Mouse (Mus musculus): ENCODE results near the gene Srrm4. TPM values are rescaled to one million over a fixed set of nuclear protein-coding genes. Genes with fewer than 3 reads are reported as not detected.

The Srrm4 gene
- total RNA-seq, 1 experiment, result 0.22 TPM

GRCm38 (mm10) chr5:116420759-116421225 is 170.8 kb downstream of the Srrm4 start:
- Histone ChIP-seq H3K9ac (ENCODE audit: insufficient read depth, low read depth, low read length, poor library complexity, severe bottlenecking) (peak overlapping the region; percentile 37; the same call in 1 of the 2 replicates), H3K4me1 (ENCODE audit: control insufficient read depth in 2 of 2, insufficient read depth in 2 of 2, low read length in 2 of 2, poor library complexity in 1 of 2) (peaks cover 14 to 31% of the 10 kb centered on the region in 2 experiments), H3K4me3 (ENCODE audit: insufficient read depth in 1 of 2, low read depth in 1 of 2, low read length in 2 of 2, poor library complexity in 1 of 2, severe bottlenecking in 1 of 2) (peak overlapping the region; percentile 29 to 46), H3K9me3 (ENCODE audit: control insufficient read depth, insufficient read depth, low read depth, low read length) (no peaks in the 10 kb centered on the region), H3K36me3 (ENCODE audit: control insufficient read depth, insufficient read depth, low read length, poor library complexity, severe bottlenecking) (no peaks in the 10 kb centered on the region), H3K27ac (ENCODE audit: insufficient read depth, low read depth, low read length, poor library complexity, severe bottlenecking) (0 out of 2 replicates have a peak overlapping the region, but pooled peaks have one; percentile 34)
- DNase-seq (ENCODE audit: low read depth, low spot score), result no peak
- in situ Hi-C loops (cut with MboI; ENCODE audit: low sequenced_read_pairs in 2 of 2, unreplicated experiment in 2 of 2), result no loop called here
- TF ChIP-seq ZNF384 (IDR thresholded peaks at IDR 0.05; ENCODE audit: low read depth, low read length) (no peak), ZC3H11A (IDR thresholded peaks at IDR 0.05; ENCODE audit: borderline replicate concordance, low read depth, low read length) (no peak), CHD2 (IDR thresholded peaks at IDR 0.05; ENCODE audit: low read depth, low read length) (no peak), HCFC1 (IDR thresholded peaks at IDR 0.05; ENCODE audit: borderline replicate concordance, insufficient read depth, low read length) (no peak), MAFK (IDR thresholded peaks at IDR 0.05; ENCODE audit: insufficient read depth, low read depth, low read length) (peak; percentile 39; the same call in 1 of the 2 replicates)

GRCm38 (mm10) chr5:116420213-116420612 is 171.4 kb downstream of the Srrm4 start:
- H3K27ac ChIP-seq (ENCODE audit: insufficient read depth, low read depth, low read length, poor library complexity, severe bottlenecking), result no peak overlapping the region
- H3K4me3 ChIP-seq (ENCODE audit: insufficient read depth in 1 of 2, low read depth in 1 of 2, low read length in 2 of 2, poor library complexity in 1 of 2, severe bottlenecking in 1 of 2), result peak overlapping the region; percentile 29 to 46; a peak in 2 of 4 replicates
- H3K9ac ChIP-seq (ENCODE audit: insufficient read depth, low read depth, low read length, poor library complexity, severe bottlenecking), result no peak overlapping the region
- peaks cover 16 to 32% of the 10 kb centered on the region in 2 experiments for H3K4me1 ChIP-seq (ENCODE audit: control insufficient read depth in 2 of 2, insufficient read depth in 2 of 2, low read length in 2 of 2, poor library complexity in 1 of 2)
- DNase-seq (ENCODE audit: low read depth, low spot score), result no peak
- no peaks in the 10 kb centered on the region for H3K9me3 ChIP-seq (ENCODE audit: control insufficient read depth, insufficient read depth, low read depth, low read length)
- no peaks in the 10 kb centered on the region for H3K36me3 ChIP-seq (ENCODE audit: control insufficient read depth, insufficient read depth, low read length, poor library complexity, severe bottlenecking)
- in situ Hi-C loops (cut with MboI; ENCODE audit: low sequenced_read_pairs in 2 of 2, unreplicated experiment in 2 of 2), result no loop called here
- TF ChIP-seq ZNF384 (IDR thresholded peaks at IDR 0.05; ENCODE audit: low read depth, low read length), result no peak
- no peak for TF ChIP-seq HCFC1 (IDR thresholded peaks at IDR 0.05; ENCODE audit: borderline replicate concordance, insufficient read depth, low read length)
- no peak for TF ChIP-seq CHD2 (IDR thresholded peaks at IDR 0.05; ENCODE audit: low read depth, low read length)
- TF ChIP-seq MAFK (IDR thresholded peaks at IDR 0.05; ENCODE audit: insufficient read depth, low read depth, low read length), result no peak
- no peak for TF ChIP-seq ZC3H11A (IDR thresholded peaks at IDR 0.05; ENCODE audit: borderline replicate concordance, low read depth, low read length)

GRCm38 (mm10) chr5:116419322-116420045 is 172.1 kb downstream of the Srrm4 start:
- Histone ChIP-seq H3K9me3 (ENCODE audit: control insufficient read depth, insufficient read depth, low read depth, low read length) (no peaks in the 10 kb centered on the region), H3K36me3 (ENCODE audit: control insufficient read depth, insufficient read depth, low read length, poor library complexity, severe bottlenecking) (peaks cover 4% of the 10 kb centered on the region; the same call in 1 of the 2 replicates), H3K4me1 (ENCODE audit: control insufficient read depth in 2 of 2, insufficient read depth in 2 of 2, low read length in 2 of 2, poor library complexity in 1 of 2) (peaks cover 17 to 31% of the 10 kb centered on the region in 2 experiments), H3K27ac (ENCODE audit: insufficient read depth, low read depth, low read length, poor library complexity, severe bottlenecking) (no peak overlapping the region), H3K4me3 (ENCODE audit: insufficient read depth in 1 of 2, low read depth in 1 of 2, low read length in 2 of 2, poor library complexity in 1 of 2, severe bottlenecking in 1 of 2) (no peak overlapping the region), H3K9ac (ENCODE audit: insufficient read depth, low read depth, low read length, poor library complexity, severe bottlenecking) (0 out of 2 replicates have a peak overlapping the region, but pooled peaks have one; percentile 5)
- no peak for DNase-seq (ENCODE audit: low read depth, low spot score)
- in situ Hi-C loops (cut with MboI; ENCODE audit: low sequenced_read_pairs in 2 of 2, unreplicated experiment in 2 of 2), result no loop called here
- TF ChIP-seq HCFC1 (IDR thresholded peaks at IDR 0.05; ENCODE audit: borderline replicate concordance, insufficient read depth, low read length) (no peak), ZC3H11A (IDR thresholded peaks at IDR 0.05; ENCODE audit: borderline replicate concordance, low read depth, low read length) (no peak), MAFK (IDR thresholded peaks at IDR 0.05; ENCODE audit: insufficient read depth, low read depth, low read length) (no peak), ZNF384 (IDR thresholded peaks at IDR 0.05; ENCODE audit: low read depth, low read length) (no peak), CHD2 (IDR thresholded peaks at IDR 0.05; ENCODE audit: low read depth, low read length) (no peak)

- peaks cover 21 to 43% of the 10 kb centered on the region in 2 experiments for H3K4me1 ChIP-seq (ENCODE audit: control insufficient read depth in 2 of 2, insufficient read depth in 2 of 2, low read length in 2 of 2, poor library complexity in 1 of 2)
- H3K9ac ChIP-seq (ENCODE audit: insufficient read depth, low read depth, low read length, poor library complexity, severe bottlenecking), result no peak overlapping the region
- H3K27ac ChIP-seq (ENCODE audit: insufficient read depth, low read depth, low read length, poor library complexity, severe bottlenecking), result no peak overlapping the region
- no peaks in the 10 kb centered on the region for H3K9me3 ChIP-seq (ENCODE audit: control insufficient read depth, insufficient read depth, low read depth, low read length)
- in situ Hi-C loops (cut with MboI; ENCODE audit: low sequenced_read_pairs in 2 of 2, unreplicated experiment in 2 of 2), result no loop called here
- TF ChIP-seq MAFK (IDR thresholded peaks at IDR 0.05; ENCODE audit: insufficient read depth, low read depth, low read length) (no peak), CHD2 (IDR thresholded peaks at IDR 0.05; ENCODE audit: low read depth, low read length) (no peak), HCFC1 (IDR thresholded peaks at IDR 0.05; ENCODE audit: borderline replicate concordance, insufficient read depth, low read length) (no peak), ZC3H11A (IDR thresholded peaks at IDR 0.05; ENCODE audit: borderline replicate concordance, low read depth, low read length) (no peak), ZNF384 (IDR thresholded peaks at IDR 0.05; ENCODE audit: low read depth, low read length) (no peak)
- H3K36me3 ChIP-seq (ENCODE audit: control insufficient read depth, insufficient read depth, low read length, poor library complexity, severe bottlenecking), result peaks cover 7% of the 10 kb centered on the region; the same call in 1 of the 2 replicates
- no peak overlapping the region for H3K4me3 ChIP-seq (ENCODE audit: insufficient read depth in 1 of 2, low read depth in 1 of 2, low read length in 2 of 2, poor library complexity in 1 of 2, severe bottlenecking in 1 of 2)
- DNase-seq (ENCODE audit: low read depth, low spot score), result no peak
These were observed 175.4 kb downstream of the Srrm4 start for GRCm38 (mm10) chr5:116416208-116416607.
